Mouse (Mus musculus) leukemia stem cell, adult 10-12 weeks (primary cell): ENCODE data around the gene Slc22a17. TPM values are rescaled to one million over a fixed set of nuclear protein-coding genes. Genes with fewer than 3 reads are reported as not detected.

Experiments used
- polyA plus RNA-seq: library from polyadenylated mRNA; stranded (reverse); fragments of >175 nt; gene quantifications from 2 replicates; pipeline ENCODE4 v1.2.3, GENCODE M21; 2012; ENCODE audit warnings: low replicate concordance

Gene Slc22a17
- polyA plus RNA-seq = 1.7 and 2.0 TPM in 2 replicates

GRCm38 (mm10) chr14:54912886-54913285 is at the start of gene Slc22a17:
Slc22a17 (minus strand) TSS chr14:54913132.

GRCm38 (mm10) chr14:54935904-54936830 is 23.2 kb upstream of the Slc22a17 start, which contains the start of gene Cmtm5:
Cmtm5 (plus strand) TSS chr14:54936261.

GRCm38 (mm10) chr14:54932645-54933150 is 19.8 kb upstream of the Slc22a17 start, which contains the start of gene Il25:
Il25 (plus strand) TSS chr14:54932695.

GRCm38 (mm10) chr14:54925349-54926342 is 12.7 kb upstream of the Slc22a17 start, which contains the start of gene Efs:
Efs (minus strand) TSS chr14:54926126.

GRCm38 (mm10) chr14:54892200-54892599 is 20.7 kb downstream of the Slc22a17 start, which contains the start of gene Pabpn1:
Pabpn1 (plus strand) TSS chr14:54892500.

GRCm38 (mm10) chr14:54883154-54884021 is 29.5 kb downstream of the Slc22a17 start, which contains the start of the genes Bcl2l2 and Gm20521:
Bcl2l2 (plus strand) TSS chr14:54883377.
Gm20521 (plus strand) TSS chr14:54883441.

GRCm38 (mm10) chr14:54877048-54877715 is 35.8 kb downstream of the Slc22a17 start, which contains the start of gene Ppp1r3e:
Ppp1r3e (minus strand) TSS chr14:54877550.

GRCm38 (mm10) chr14:54870861-54871260 is 42.1 kb downstream of the Slc22a17 start, which contains the start of gene Homez:
Homez (minus strand) TSS chr14:54870961.

Other genes with a start within 250 kb of the Slc22a17 start
- gene 1700123O20Rik, start 226.9 kb downstream of the Slc22a17 start, polyA plus RNA-seq = 21.9 and 24.6 TPM in 2 replicates
- gene Acin1, start 226.2 kb downstream of the Slc22a17 start, polyA plus RNA-seq = 173 and 343 TPM in 2 replicates
- not detected in 2 replicates for gene Gm29776, start 214.3 kb downstream of the Slc22a17 start, polyA plus RNA-seq
- gene Cebpe, start 201.0 kb downstream of the Slc22a17 start, polyA plus RNA-seq = 1.6 and 3.1 TPM in 2 replicates
- gene Slc7a8, start 131.2 kb downstream of the Slc22a17 start, polyA plus RNA-seq = 19.6 and 21.8 TPM in 2 replicates
- not detected in 2 replicates for gene Rnf212b, start 99.0 kb downstream of the Slc22a17 start, polyA plus RNA-seq
- 0.86 and 0.91 TPM in 2 replicates for gene Homez, start 42.2 kb downstream of the Slc22a17 start, polyA plus RNA-seq
- 1.2 TPM in 2 replicates for gene Ppp1r3e, start 35.6 kb downstream of the Slc22a17 start, polyA plus RNA-seq
- 48.9 and 77.3 TPM in 2 replicates for gene Bcl2l2, start 29.8 kb downstream of the Slc22a17 start, polyA plus RNA-seq
- gene Gm20521, start 29.7 kb downstream of the Slc22a17 start, polyA plus RNA-seq = 10.1 and 11.1 TPM in 2 replicates
- 165 and 331 TPM in 2 replicates for gene Pabpn1, start 20.6 kb downstream of the Slc22a17 start, polyA plus RNA-seq
- 0.27 and 0.41 TPM in 2 replicates for gene Efs, start 13.0 kb upstream of the Slc22a17 start, polyA plus RNA-seq
- not detected in 2 replicates for gene Il25, start 19.6 kb upstream of the Slc22a17 start, polyA plus RNA-seq
- not detected in 2 replicates for gene Cmtm5, start 23.1 kb upstream of the Slc22a17 start, polyA plus RNA-seq
- 0.52 TPM in 1 of 2 replicates, not detected in the other for gene Myh6, start 53.8 kb upstream of the Slc22a17 start, polyA plus RNA-seq
- gene Gm17428, start 63.8 kb upstream of the Slc22a17 start, polyA plus RNA-seq = not detected in 2 replicates
- gene Myh7, start 81.5 kb upstream of the Slc22a17 start, polyA plus RNA-seq = not detected in 2 replicates
- 35.4 and 46.8 TPM in 2 replicates for gene Ngdn, start 102.3 kb upstream of the Slc22a17 start, polyA plus RNA-seq
- 7.2 and 11.2 TPM in 2 replicates for gene Zfhx2, start 179.2 kb upstream of the Slc22a17 start, polyA plus RNA-seq
- 2.2 and 3.4 TPM in 2 replicates for gene Thtpa, start 181.7 kb upstream of the Slc22a17 start, polyA plus RNA-seq
- 11.8 and 17.7 TPM in 2 replicates for gene Ap1g2, start 193.5 kb upstream of the Slc22a17 start, polyA plus RNA-seq
- gene Jph4, start 203.8 kb upstream of the Slc22a17 start, polyA plus RNA-seq = not detected in 2 replicates